Mouse (Mus musculus): Measurements from ENCODE around the gene Clip4. TPM values are rescaled to one million over a fixed set of nuclear protein-coding genes. Genes with fewer than 3 reads are reported as not detected.
A peak's percentile ranks its signal among the peaks of the same experiment; 100 is the strongest.

Clip4 gene
- polyA plus RNA-seq, 1 experiment from 2014 or later, result 6.3 TPM

DNA sequence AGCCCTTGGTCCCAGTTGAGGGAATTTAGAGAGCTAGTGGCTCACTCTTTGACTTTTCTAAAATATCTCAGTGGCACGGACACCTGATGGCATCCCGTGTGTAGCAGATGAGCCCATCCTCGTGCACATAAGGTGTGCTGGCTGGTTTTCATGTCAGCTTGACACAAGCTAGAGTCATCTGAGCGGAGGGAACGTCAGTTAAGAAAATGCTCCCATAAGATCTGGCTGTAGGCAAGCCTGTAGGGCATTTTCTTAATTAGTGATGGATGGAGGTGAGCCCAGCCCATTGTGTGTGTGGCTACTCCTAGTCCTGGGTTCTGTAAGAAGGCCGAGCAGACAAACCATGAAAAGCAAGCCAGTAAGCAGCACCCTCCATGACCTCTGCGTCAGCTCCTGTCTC is 103.7 kb downstream of the Clip4 start:
- Histone ChIP-seq H3K4me3 (ENCODE audit: low read depth, low read length) (no peak overlapping the region), H3K9me3 (ENCODE audit: control insufficient read depth, low read length) (no peaks in the 10 kb centered on the region), H3K27ac (ENCODE audit: low read depth, low read length) (no peak overlapping the region), H3K9ac (ENCODE audit: low read depth, low read length) (no peak overlapping the region), H3K4me1 (replicated peaks; ENCODE audit: control insufficient read depth, insufficient read depth, low read length) (no peaks in the 10 kb centered on the region; the same call in 1 of the 2 replicates), H3K27me3 (ENCODE audit: control insufficient read depth, insufficient read depth, low read length) (no peaks in the 10 kb centered on the region), H3K4me2 (replicated peaks; ENCODE audit: low read depth, low read length) (no peak overlapping the region), H3K36me3 (ENCODE audit: control insufficient read depth, insufficient read depth, low read length) (no peaks in the 10 kb centered on the region)
- no peak for ATAC-seq (ENCODE audit: low FRiP score)
- no peak for DNase-seq (ENCODE audit: low spot score)
- 85% methylated on average over 7 of the region's 7 CpGs for WGBS

DNA sequence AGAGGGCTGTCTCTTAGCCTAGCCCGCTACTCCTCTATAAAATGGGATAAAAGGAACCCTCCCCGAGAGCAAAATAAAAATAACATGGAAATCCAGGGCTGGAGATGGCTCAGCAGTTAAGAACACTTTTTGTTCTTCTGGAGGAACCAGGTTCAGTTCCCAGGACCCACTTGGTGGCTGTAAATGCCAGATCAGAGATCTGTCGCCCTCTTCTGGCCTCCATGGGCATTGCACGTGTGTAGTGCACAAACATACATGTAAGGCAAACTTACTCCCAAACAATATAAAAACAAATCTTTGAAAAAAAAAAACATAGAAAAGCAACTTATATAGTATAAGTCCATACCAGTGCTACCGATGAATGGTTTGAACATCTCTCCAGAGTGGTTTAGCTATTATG is 104.7 kb downstream of the Clip4 start:
- H3K9me3 ChIP-seq (ENCODE audit: control insufficient read depth, low read length), result no peaks in the 10 kb centered on the region
- no peak overlapping the region for H3K9ac ChIP-seq (ENCODE audit: low read depth, low read length)
- H3K4me2 ChIP-seq (replicated peaks; ENCODE audit: low read depth, low read length), result no peak overlapping the region
- no peak overlapping the region for H3K4me3 ChIP-seq (ENCODE audit: low read depth, low read length)
- DNase-seq (ENCODE audit: low spot score), result peak; percentile 48
- H3K27ac ChIP-seq (ENCODE audit: low read depth, low read length), result no peak overlapping the region
- H3K27me3 ChIP-seq (ENCODE audit: control insufficient read depth, insufficient read depth, low read length), result no peaks in the 10 kb centered on the region
- WGBS, result 65% methylated on average over 5 of the region's 5 CpGs
- no peaks in the 10 kb centered on the region for H3K36me3 ChIP-seq (ENCODE audit: control insufficient read depth, insufficient read depth, low read length)
- no peaks in the 10 kb centered on the region; the same call in 1 of the 2 replicates for H3K4me1 ChIP-seq (replicated peaks; ENCODE audit: control insufficient read depth, insufficient read depth, low read length)
- no peak for ATAC-seq (ENCODE audit: low FRiP score)

DNA sequence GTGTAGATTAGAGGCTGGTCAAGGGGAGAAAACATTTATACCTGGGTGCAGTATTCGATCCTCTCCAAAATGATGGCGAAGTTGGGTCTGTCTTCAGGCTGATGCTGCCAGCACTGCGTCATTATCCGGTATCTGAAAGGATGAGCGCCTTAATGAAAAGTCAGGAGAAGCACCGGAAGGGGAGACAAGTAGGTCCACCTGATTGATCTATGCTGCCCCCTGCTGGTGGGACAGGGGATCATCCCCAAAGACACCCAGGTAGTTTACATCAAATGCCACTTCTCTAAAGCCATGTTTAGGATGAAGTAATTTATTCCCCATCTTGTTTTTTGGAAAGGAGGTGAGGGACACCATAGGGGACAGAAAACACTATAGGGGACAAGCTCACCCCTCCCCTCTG is 105.8 kb downstream of the Clip4 start:
- WGBS, result 37% methylated on average over 6 of the region's 6 CpGs
- no peak overlapping the region for H3K9ac ChIP-seq (ENCODE audit: low read depth, low read length)
- no peaks in the 10 kb centered on the region; the same call in 1 of the 2 replicates for H3K4me1 ChIP-seq (replicated peaks; ENCODE audit: control insufficient read depth, insufficient read depth, low read length)
- DNase-seq (ENCODE audit: low spot score) (peak; percentile 63), ATAC-seq (ENCODE audit: low FRiP score) (no peak)
- no peaks in the 10 kb centered on the region for H3K27me3 ChIP-seq (ENCODE audit: control insufficient read depth, insufficient read depth, low read length)
- H3K9me3 ChIP-seq (ENCODE audit: control insufficient read depth, low read length), result no peaks in the 10 kb centered on the region
- no peak overlapping the region for H3K27ac ChIP-seq (ENCODE audit: low read depth, low read length)
- no peaks in the 10 kb centered on the region for H3K36me3 ChIP-seq (ENCODE audit: control insufficient read depth, insufficient read depth, low read length)
- no peak overlapping the region for H3K4me3 ChIP-seq (ENCODE audit: low read depth, low read length)
- H3K4me2 ChIP-seq (replicated peaks; ENCODE audit: low read depth, low read length), result no peak overlapping the region

DNA sequence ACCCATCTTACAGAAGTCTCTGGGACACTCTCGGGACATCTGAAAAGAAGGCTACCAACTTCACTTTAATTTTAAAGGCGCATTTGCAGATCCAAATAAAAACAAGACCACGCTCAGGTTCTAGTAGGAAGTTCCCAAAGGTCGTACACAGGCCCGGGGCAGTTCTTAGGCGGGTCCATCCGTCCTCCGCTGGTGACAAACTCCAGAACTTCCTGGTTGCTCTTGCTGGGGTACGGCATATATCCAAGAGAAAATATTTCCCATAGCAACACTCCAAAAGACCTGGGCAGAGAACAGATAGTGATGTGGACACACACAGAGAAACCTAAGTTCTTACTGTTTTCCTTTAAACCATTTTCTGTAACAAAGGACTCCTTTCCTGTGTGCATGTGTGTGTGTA is 106.5 kb downstream of the Clip4 start:
- 89% methylated on average over 9 of the region's 9 CpGs for WGBS
- no peak overlapping the region for H3K27ac ChIP-seq (ENCODE audit: low read depth, low read length)
- H3K4me3 ChIP-seq (ENCODE audit: low read depth, low read length), result no peak overlapping the region
- no peak overlapping the region for H3K9ac ChIP-seq (ENCODE audit: low read depth, low read length)
- H3K36me3 ChIP-seq (ENCODE audit: control insufficient read depth, insufficient read depth, low read length), result no peaks in the 10 kb centered on the region
- no peaks in the 10 kb centered on the region; the same call in 1 of the 2 replicates for H3K4me1 ChIP-seq (replicated peaks; ENCODE audit: control insufficient read depth, insufficient read depth, low read length)
- no peaks in the 10 kb centered on the region for H3K27me3 ChIP-seq (ENCODE audit: control insufficient read depth, insufficient read depth, low read length)
- H3K4me2 ChIP-seq (replicated peaks; ENCODE audit: low read depth, low read length), result no peak overlapping the region
- DNase-seq (ENCODE audit: low spot score) (no peak), ATAC-seq (ENCODE audit: low FRiP score) (no peak)
- no peaks in the 10 kb centered on the region for H3K9me3 ChIP-seq (ENCODE audit: control insufficient read depth, low read length)

DNA sequence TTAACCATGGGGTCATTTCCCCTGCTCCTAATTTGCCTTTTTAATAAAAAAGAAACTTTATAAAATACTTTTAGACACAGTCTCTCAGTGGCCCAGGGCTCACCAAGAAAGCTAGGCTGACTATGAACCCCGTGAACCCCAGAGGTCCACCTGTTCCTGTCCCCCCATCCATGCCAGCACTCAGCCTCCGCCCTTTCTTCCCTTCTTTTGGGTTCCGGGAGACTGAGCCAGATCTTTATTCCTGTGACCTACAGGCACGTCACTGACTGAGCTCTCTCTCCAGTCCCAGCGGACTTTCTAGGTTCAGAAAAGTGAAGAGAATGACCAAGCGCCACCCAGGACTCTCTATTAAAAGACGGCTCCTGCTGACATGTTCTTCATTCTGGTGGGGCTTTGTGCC is 107.2 kb downstream of the Clip4 start:
- Histone ChIP-seq H3K27ac (ENCODE audit: low read depth, low read length) (no peak overlapping the region), H3K4me1 (replicated peaks; ENCODE audit: control insufficient read depth, insufficient read depth, low read length) (no peaks in the 10 kb centered on the region), H3K4me3 (ENCODE audit: low read depth, low read length) (no peak overlapping the region), H3K27me3 (ENCODE audit: control insufficient read depth, insufficient read depth, low read length) (no peaks in the 10 kb centered on the region), H3K4me2 (replicated peaks; ENCODE audit: low read depth, low read length) (no peak overlapping the region), H3K9me3 (ENCODE audit: control insufficient read depth, low read length) (no peaks in the 10 kb centered on the region), H3K9ac (ENCODE audit: low read depth, low read length) (no peak overlapping the region), H3K36me3 (ENCODE audit: control insufficient read depth, insufficient read depth, low read length) (no peaks in the 10 kb centered on the region)
- WGBS, result 71% methylated on average over 7 of the region's 7 CpGs
- ATAC-seq (ENCODE audit: low FRiP score) (no peak), DNase-seq (ENCODE audit: low spot score) (no peak)

DNA sequence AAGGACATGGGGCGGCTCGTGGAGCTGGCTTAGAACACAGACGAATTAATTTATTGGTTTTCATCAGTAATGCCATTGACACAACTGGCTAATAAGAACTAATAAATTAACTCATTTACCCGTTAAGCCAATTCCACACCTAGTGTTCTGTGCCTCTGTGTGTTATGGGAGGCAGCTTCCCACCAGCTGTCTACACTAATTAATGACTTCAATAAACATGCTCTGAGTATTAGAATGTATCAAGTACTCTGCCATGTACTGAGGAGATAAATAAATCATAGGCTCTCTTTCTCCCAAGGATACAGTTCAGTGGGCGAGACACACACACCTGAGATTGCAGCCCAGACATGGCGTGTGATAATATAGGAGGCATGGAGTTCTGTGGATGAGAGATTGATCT is 113.1 kb downstream of the Clip4 start:
- H3K27ac ChIP-seq (ENCODE audit: low read depth, low read length), result no peak overlapping the region
- H3K9me3 ChIP-seq (ENCODE audit: control insufficient read depth, low read length), result no peaks in the 10 kb centered on the region
- no peak overlapping the region for H3K4me3 ChIP-seq (ENCODE audit: low read depth, low read length)
- 89% methylated on average over 6 of the region's 6 CpGs for WGBS
- DNase-seq (ENCODE audit: low spot score), result no peak
- no peak overlapping the region for H3K9ac ChIP-seq (ENCODE audit: low read depth, low read length)
- ATAC-seq (ENCODE audit: low FRiP score), result no peak
- no peaks in the 10 kb centered on the region for H3K4me1 ChIP-seq (replicated peaks; ENCODE audit: control insufficient read depth, insufficient read depth, low read length)
- no peaks in the 10 kb centered on the region for H3K27me3 ChIP-seq (ENCODE audit: control insufficient read depth, insufficient read depth, low read length)
- H3K4me2 ChIP-seq (replicated peaks; ENCODE audit: low read depth, low read length), result no peak overlapping the region
- no peaks in the 10 kb centered on the region for H3K36me3 ChIP-seq (ENCODE audit: control insufficient read depth, insufficient read depth, low read length)

DNA sequence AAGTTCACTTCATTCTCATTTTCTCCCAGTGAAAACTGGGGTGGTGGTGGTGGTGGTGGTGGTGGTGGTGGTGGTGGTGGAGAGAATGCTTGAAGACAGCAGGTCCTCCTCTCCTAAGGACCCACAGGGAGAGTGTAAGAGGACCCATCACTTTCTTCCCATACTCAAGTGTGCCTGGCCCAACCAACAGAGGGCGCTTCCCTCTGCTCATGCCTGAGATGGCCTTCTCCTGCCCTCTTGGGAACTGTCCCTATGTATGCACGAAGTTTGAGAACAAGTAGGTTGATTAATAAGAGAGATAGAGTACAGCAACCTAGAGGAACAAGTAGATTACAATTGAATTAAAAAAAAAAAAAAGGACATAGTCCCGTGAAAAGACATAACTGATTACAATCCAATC is 140.8 kb downstream of the Clip4 start:
- DNase-seq (ENCODE audit: low spot score), result peak; percentile 7
- H3K27me3 ChIP-seq (ENCODE audit: control insufficient read depth, insufficient read depth, low read length), result no peaks in the 10 kb centered on the region
- H3K9ac ChIP-seq (ENCODE audit: low read depth, low read length), result no peak overlapping the region
- no peak overlapping the region for H3K4me3 ChIP-seq (ENCODE audit: low read depth, low read length)
- ATAC-seq (ENCODE audit: low FRiP score), result no peak
- no peak overlapping the region for H3K4me2 ChIP-seq (replicated peaks; ENCODE audit: low read depth, low read length)
- H3K9me3 ChIP-seq (ENCODE audit: control insufficient read depth, low read length), result no peaks in the 10 kb centered on the region
- no peaks in the 10 kb centered on the region for H3K4me1 ChIP-seq (replicated peaks; ENCODE audit: control insufficient read depth, insufficient read depth, low read length)
- H3K36me3 ChIP-seq (ENCODE audit: control insufficient read depth, insufficient read depth, low read length), result no peaks in the 10 kb centered on the region
- WGBS, result 57% methylated on average over 3 of the region's 3 CpGs
- no peak overlapping the region for H3K27ac ChIP-seq (ENCODE audit: low read depth, low read length)

DNA sequence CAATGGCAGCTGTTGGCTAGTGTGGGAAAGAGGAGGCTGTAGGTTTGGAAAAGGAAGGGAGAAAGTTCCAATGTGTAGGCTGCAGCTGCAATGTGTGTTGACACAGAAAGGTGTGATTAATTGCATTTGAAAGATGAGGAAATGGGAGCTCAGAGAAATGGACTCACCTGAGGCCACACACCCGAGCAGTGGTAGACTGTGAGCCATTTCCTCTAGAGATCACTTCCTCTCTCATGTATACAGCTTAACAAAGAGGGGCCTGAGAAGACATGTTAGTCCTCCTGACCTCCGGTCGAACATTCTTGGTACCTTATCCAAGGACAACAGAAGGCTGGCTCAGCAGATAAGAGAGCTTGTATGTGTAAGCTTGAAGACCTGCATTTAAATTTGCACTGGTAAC is 144.9 kb downstream of the Clip4 start:
- Histone ChIP-seq H3K4me3 (ENCODE audit: low read depth, low read length) (no peak overlapping the region), H3K27me3 (ENCODE audit: control insufficient read depth, insufficient read depth, low read length) (no peaks in the 10 kb centered on the region), H3K27ac (ENCODE audit: low read depth, low read length) (no peak overlapping the region), H3K4me1 (replicated peaks; ENCODE audit: control insufficient read depth, insufficient read depth, low read length) (no peaks in the 10 kb centered on the region), H3K4me2 (replicated peaks; ENCODE audit: low read depth, low read length) (no peak overlapping the region), H3K9me3 (ENCODE audit: control insufficient read depth, low read length) (no peaks in the 10 kb centered on the region), H3K9ac (ENCODE audit: low read depth, low read length) (no peak overlapping the region), H3K36me3 (ENCODE audit: control insufficient read depth, insufficient read depth, low read length) (no peaks in the 10 kb centered on the region)
- DNase-seq (ENCODE audit: low spot score) (no peak), ATAC-seq (ENCODE audit: low FRiP score) (no peak)
- 79% methylated on average over 3 of the region's 3 CpGs for WGBS

Data from hindbrain, embryonic 11.5 days (tissue).